Mouse (Mus musculus): ENCODE results near the gene Iqce.

The Iqce gene

GRCm38 (mm10) chr5:140702103-140702513 lies at the start of gene Iqce:
Gene Iqce (minus strand): TSS chr5:140702378.
- peak; percentile 56 for ATAC-seq (ENCODE audit: insufficient number of reproducible peaks, low FRiP score, low TSS enrichment)

GRCm38 (mm10) chr5:140750925-140751324 lies 48.7 kb upstream of the Iqce start:
- ATAC-seq (ENCODE audit: insufficient number of reproducible peaks, low FRiP score, low TSS enrichment) = no peak

- peak; percentile 62; the same call in 1 of the 2 replicates for ATAC-seq (ENCODE audit: insufficient number of reproducible peaks, low FRiP score, low TSS enrichment)
These were observed 47.1 kb upstream of the Iqce start for GRCm38 (mm10) chr5:140749062-140749875.

GRCm38 (mm10) chr5:140748425-140748824 lies 46.2 kb upstream of the Iqce start:
- ATAC-seq (ENCODE audit: insufficient number of reproducible peaks, low FRiP score, low TSS enrichment) = no peak

- ATAC-seq (ENCODE audit: insufficient number of reproducible peaks, low FRiP score, low TSS enrichment) = no peak
These were observed 41.5 kb upstream of the Iqce start for GRCm38 (mm10) chr5:140743706-140744131.

- no peak for ATAC-seq (ENCODE audit: insufficient number of reproducible peaks, low FRiP score, low TSS enrichment)
These were observed 39.7 kb upstream of the Iqce start for GRCm38 (mm10) chr5:140741877-140742276.

GRCm38 (mm10) chr5:140741040-140741439 lies 38.9 kb upstream of the Iqce start:
- ATAC-seq (ENCODE audit: insufficient number of reproducible peaks, low FRiP score, low TSS enrichment) = no peak

GRCm38 (mm10) chr5:140739813-140740212 lies 37.6 kb upstream of the Iqce start:
- ATAC-seq (ENCODE audit: insufficient number of reproducible peaks, low FRiP score, low TSS enrichment) = no peak

- ATAC-seq (ENCODE audit: insufficient number of reproducible peaks, low FRiP score, low TSS enrichment) = no peak
These were observed 34.0 kb upstream of the Iqce start for GRCm38 (mm10) chr5:140736166-140736565.

GRCm38 (mm10) chr5:140735297-140735696 lies 33.1 kb upstream of the Iqce start:
- ATAC-seq (ENCODE audit: insufficient number of reproducible peaks, low FRiP score, low TSS enrichment) = no peak

- ATAC-seq (ENCODE audit: insufficient number of reproducible peaks, low FRiP score, low TSS enrichment) = no peak
These were observed 31.2 kb upstream of the Iqce start for GRCm38 (mm10) chr5:140733336-140733735.

GRCm38 (mm10) chr5:140732195-140732594 lies 30.0 kb upstream of the Iqce start:
- no peak for ATAC-seq (ENCODE audit: insufficient number of reproducible peaks, low FRiP score, low TSS enrichment)

GRCm38 (mm10) chr5:140731040-140731797 lies 29.0 kb upstream of the Iqce start:
- no peak for ATAC-seq (ENCODE audit: insufficient number of reproducible peaks, low FRiP score, low TSS enrichment)

- ATAC-seq (ENCODE audit: insufficient number of reproducible peaks, low FRiP score, low TSS enrichment) = no peak
These were observed 25.0 kb upstream of the Iqce start for GRCm38 (mm10) chr5:140726946-140727740.

GRCm38 (mm10) chr5:140726062-140726839 lies 24.1 kb upstream of the Iqce start:
- ATAC-seq (ENCODE audit: insufficient number of reproducible peaks, low FRiP score, low TSS enrichment) = no peak

GRCm38 (mm10) chr5:140723822-140724221 lies 21.6 kb upstream of the Iqce start, which contains the start of gene Amz1:
Gene Amz1 (plus strand): TSS chr5:140724127.
- no peak for ATAC-seq (ENCODE audit: insufficient number of reproducible peaks, low FRiP score, low TSS enrichment)

GRCm38 (mm10) chr5:140722121-140722520 lies 19.9 kb upstream of the Iqce start:
- ATAC-seq (ENCODE audit: insufficient number of reproducible peaks, low FRiP score, low TSS enrichment) = no peak

GRCm38 (mm10) chr5:140720773-140721172 lies 18.6 kb upstream of the Iqce start:
- no peak for ATAC-seq (ENCODE audit: insufficient number of reproducible peaks, low FRiP score, low TSS enrichment)

GRCm38 (mm10) chr5:140711040-140711439 lies 8.9 kb upstream of the Iqce start:
- ATAC-seq (ENCODE audit: insufficient number of reproducible peaks, low FRiP score, low TSS enrichment) = no peak

GRCm38 (mm10) chr5:140710315-140710714 lies 8.1 kb upstream of the Iqce start:
- no peak for ATAC-seq (ENCODE audit: insufficient number of reproducible peaks, low FRiP score, low TSS enrichment)
